Mouse (Mus musculus) intestine, postnatal 0 days (tissue): ENCODE results near the gene Hnf1b. TPM values are rescaled to one million over a fixed set of nuclear protein-coding genes. Genes with fewer than 3 reads are reported as not detected.

Experiments
- ATAC-seq: fragments of 200-750 bp; cut with Nextera tagmentation; 2 replicates; pipeline ENCODE4 v1.8.0; 2017; ENCODE audit warnings: mild to moderate bottlenecking, moderate TSS enrichment, moderate library complexity
- H3K27ac ChIP-seq: fragments of 300-500 bp; sonication (generic); 2 replicates; pipeline ENCODE4 v1.5.1; 2014; ENCODE audit warnings: mild to moderate bottlenecking, low read depth, low read length, moderate library complexity
- H3K27me3 ChIP-seq: fragments of 300-500 bp; sonication (generic); replicated peaks from 2 replicates; pipeline ENCODE4 v1.6.1; 2014; ENCODE audit warnings: low read length, mixed read lengths; ENCODE audit not compliant: control insufficient read depth, insufficient read depth
- H3K36me3 ChIP-seq: fragments of 300-500 bp; sonication (generic); 2 replicates; pipeline ENCODE4 v1.6.1; 2014; ENCODE audit warnings: mild to moderate bottlenecking, moderate library complexity; ENCODE audit not compliant: control insufficient read depth, insufficient read depth
- H3K4me1 ChIP-seq: fragments of 300-500 bp; sonication (generic); replicated peaks from 2 replicates; pipeline ENCODE4 v1.6.1; 2014; ENCODE audit warnings: antibody characterized with exemption, low read length, mixed read lengths; ENCODE audit not compliant: control insufficient read depth, insufficient read depth
- H3K4me2 ChIP-seq: fragments of 300-500 bp; sonication (generic); replicated peaks from 2 replicates; pipeline ENCODE4 v1.6.1; 2014; ENCODE audit warnings: low read depth, mild to moderate bottlenecking, moderate library complexity
- H3K4me3 ChIP-seq: fragments of 300-500 bp; sonication (generic); 2 replicates; pipeline ENCODE4 v1.5.1; 2014; ENCODE audit warnings: low read depth, low read length
- H3K9ac ChIP-seq: fragments of 300-500 bp; sonication (generic); 2 replicates; pipeline ENCODE4 v1.6.1; 2014; ENCODE audit warnings: mild to moderate bottlenecking, low read depth, low read length
- H3K9me3 ChIP-seq: fragments of 300-500 bp; sonication (generic); 2 replicates; pipeline ENCODE4 v1.6.1; 2016; ENCODE audit warnings: mixed run types; ENCODE audit not compliant: control insufficient read depth
- CTCF ChIP-seq: sonication (generic); IDR thresholded peaks from 2 replicates; pipeline ENCODE4 v1.5.1; 2016; ENCODE audit warnings: low read depth, mild to moderate bottlenecking, control low read depth, antibody characterized with exemption, moderate library complexity
- WGBS: fragments of 180-500 bp; shearing (Covaris S2); extraction: QIAGEN DNeasy Blood & Tissue Kit; methylation state at CpG from one replicate; pipeline ENCODE4 v1.1.7; 2014; 5-methylcytosine and 5-hydroxymethylcytosine counted together
- polyA plus RNA-seq: library from polyadenylated mRNA; unstranded; fragments of >200 nt; fragmentation: Nextera tagmentation; extraction: Ambion mirVana; gene quantifications from 2 replicates; pipeline ENCODE4 v1.2.1, GENCODE M21; 2015

Hnf1b gene
- 12.0 and 13.2 TPM in 2 replicates for polyA plus RNA-seq

GRCm38 (mm10) chr11:83849529-83850335 is at the start of gene Hnf1b:
TSS of gene Hnf1b (plus strand) at chr11:83850063.
- Histone ChIP-seq H3K9ac (peak within 1 kb of the TSS; percentile 65), H3K27me3 (no peaks in the 10 kb centered on the region; the same call in 1 of the 2 replicates), H3K4me2 (peak within 1 kb of the TSS; percentile 79), H3K27ac (peak within 1 kb of the TSS; percentile 88), H3K36me3 (no peaks in the 10 kb centered on the region), H3K4me3 (peak within 1 kb of the TSS; percentile 44), H3K4me1 (no peaks in the 10 kb centered on the region), H3K9me3 (no peaks in the 10 kb centered on the region)
- peak; percentile 46; the same call in 1 of the 2 replicates for ATAC-seq
- 1% methylated on average over 29 of the region's 36 CpGs for WGBS
- no peak for TF ChIP-seq CTCF

GRCm38 (mm10) chr11:83802166-83802565 is 47.7 kb upstream of the Hnf1b start:
- Histone ChIP-seq H3K4me3 (no peak overlapping the region), H3K4me1 (no peaks in the 10 kb centered on the region), H3K9ac (no peak overlapping the region), H3K4me2 (no peak overlapping the region), H3K27me3 (no peaks in the 10 kb centered on the region), H3K9me3 (no peaks in the 10 kb centered on the region), H3K36me3 (no peaks in the 10 kb centered on the region), H3K27ac (no peak overlapping the region)
- WGBS: 68% methylated on average over 8 of the region's 8 CpGs
- peak; percentile 76 for TF ChIP-seq CTCF
- ATAC-seq: no peak

- no peak overlapping the region for H3K4me2 ChIP-seq
- no peak for TF ChIP-seq CTCF
- H3K27ac ChIP-seq: no peak overlapping the region
- 94% methylated on average over 4 of the region's 4 CpGs for WGBS
- H3K4me3 ChIP-seq: no peak overlapping the region
- H3K9me3 ChIP-seq: no peaks in the 10 kb centered on the region
- H3K36me3 ChIP-seq: no peaks in the 10 kb centered on the region
- no peaks in the 10 kb centered on the region for H3K27me3 ChIP-seq
- no peaks in the 10 kb centered on the region for H3K4me1 ChIP-seq
- no peak for ATAC-seq
- H3K9ac ChIP-seq: no peak overlapping the region
Observed at GRCm38 (mm10) chr11:83802581-83802980, 47.3 kb upstream of the Hnf1b start.

GRCm38 (mm10) chr11:83810441-83810840 is 39.4 kb upstream of the Hnf1b start:
- H3K9me3 ChIP-seq: no peaks in the 10 kb centered on the region
- no peak overlapping the region for H3K9ac ChIP-seq
- no peak overlapping the region for H3K4me3 ChIP-seq
- no peak overlapping the region for H3K27ac ChIP-seq
- H3K4me2 ChIP-seq: no peak overlapping the region
- no peaks in the 10 kb centered on the region for H3K36me3 ChIP-seq
- 93% methylated on average over 8 of the region's 8 CpGs for WGBS
- no peaks in the 10 kb centered on the region for H3K4me1 ChIP-seq
- H3K27me3 ChIP-seq: no peaks in the 10 kb centered on the region
- TF ChIP-seq CTCF: no peak
- ATAC-seq: no peak

GRCm38 (mm10) chr11:83815191-83815590 is 34.7 kb upstream of the Hnf1b start:
- H3K27ac ChIP-seq: no peak overlapping the region
- WGBS: 73% methylated on average over 5 of the region's 5 CpGs
- H3K27me3 ChIP-seq: no peaks in the 10 kb centered on the region
- H3K4me3 ChIP-seq: no peak overlapping the region
- TF ChIP-seq CTCF: no peak
- peaks cover 4% of the 10 kb centered on the region; the same call in 1 of the 2 replicates for H3K4me1 ChIP-seq
- no peaks in the 10 kb centered on the region for H3K36me3 ChIP-seq
- H3K9me3 ChIP-seq: no peaks in the 10 kb centered on the region
- no peak for ATAC-seq
- no peak overlapping the region for H3K9ac ChIP-seq
- H3K4me2 ChIP-seq: no peak overlapping the region

GRCm38 (mm10) chr11:83815628-83816027 is 34.2 kb upstream of the Hnf1b start:
- Histone ChIP-seq H3K9me3 (no peaks in the 10 kb centered on the region), H3K27me3 (no peaks in the 10 kb centered on the region), H3K36me3 (no peaks in the 10 kb centered on the region), H3K4me2 (no peak overlapping the region), H3K9ac (no peak overlapping the region), H3K27ac (no peak overlapping the region), H3K4me1 (peaks cover 4% of the 10 kb centered on the region; the same call in 1 of the 2 replicates), H3K4me3 (no peak overlapping the region)
- peak; percentile 80 for TF ChIP-seq CTCF
- 7% methylated on average over 9 of the region's 9 CpGs for WGBS
- no peak for ATAC-seq
